8 mouse cellular contexts compared by ENCODE assay signal in genomic region chr8:30840064-30840463, GRCm38 (mm10).
DNase-seq lines count a peak whose midpoint lies in the region; ATAC-seq and TF ChIP-seq lines count a peak whose summit lies in the region.

No protein-coding gene starts in this region.

- no peak overlapping the region for H3K9ac ChIP-seq in limb, embryonic 12.5 days (replicated peaks)
- H3K9ac ChIP-seq in neural tube, embryonic 13.5 days, result no peak overlapping the region

- no peak for TF ChIP-seq POLR2A in thymus, adult 2 months (IDR thresholded peaks at IDR 0.05; ENCODE audit: control insufficient read depth, extremely low read depth, insufficient read depth, low read length, poor library complexity)
- no peak for TF ChIP-seq POLR2A in cortical plate, adult 2 months (IDR thresholded peaks at IDR 0.05; ENCODE audit: extremely low read depth, insufficient read depth, low read length)

- H3K4me2 ChIP-seq in limb, embryonic 12.5 days, result no peak overlapping the region
- H3K4me2 ChIP-seq in neural tube, embryonic 13.5 days, result no peak overlapping the region

- no peaks in the 10 kb centered on the region for H3K4me1 ChIP-seq in thymus, adult 2 months (replicated peaks; ENCODE audit: control insufficient read depth, insufficient read depth, low read length)
- no peaks in the 10 kb centered on the region for H3K4me1 ChIP-seq in cortical plate, adult 2 months (ENCODE audit: control insufficient read depth, insufficient read depth, low read length)
- no peaks in the 10 kb centered on the region for H3K4me1 ChIP-seq in limb, embryonic 12.5 days (replicated peaks)
- no peaks in the 10 kb centered on the region for H3K4me1 ChIP-seq in neural tube, embryonic 13.5 days (replicated peaks)

- H3K36me3 ChIP-seq in thymus, adult 2 months (ENCODE audit: control insufficient read depth, insufficient read depth, low read length), result no peaks in the 10 kb centered on the region
- H3K36me3 ChIP-seq in limb, embryonic 12.5 days, result no peaks in the 10 kb centered on the region
- no peaks in the 10 kb centered on the region for H3K36me3 ChIP-seq in neural tube, embryonic 13.5 days

- H3K27me3 ChIP-seq in thymus, adult 2 months (ENCODE audit: control insufficient read depth, insufficient read depth, low read length), result no peaks in the 10 kb centered on the region
- no peaks in the 10 kb centered on the region for H3K27me3 ChIP-seq in limb, embryonic 12.5 days
- H3K27me3 ChIP-seq in neural tube, embryonic 13.5 days, result no peaks in the 10 kb centered on the region

- peak; percentile 56 for ATAC-seq in limb, embryonic 12.5 days (ENCODE audit: insufficient number of reproducible peaks, insufficient read depth, low FRiP score, low TSS enrichment, low read depth)
- peak; percentile 81 for ATAC-seq in neural tube, embryonic 13.5 days (ENCODE audit: low read depth)

- TF ChIP-seq CTCF in thymus, adult 2 months (IDR thresholded peaks at IDR 0.05; ENCODE audit: borderline replicate concordance, control insufficient read depth, extremely low read depth, insufficient read depth, low read length, poor library complexity), result no peak
- TF ChIP-seq CTCF in cortical plate, adult 2 months (IDR thresholded peaks at IDR 0.05; ENCODE audit: extremely low read depth, insufficient read depth, low read length), result peak; percentile 76

- WGBS in thymus, adult 2 months, result 32% methylated on average over 8 of the region's 8 CpGs
- 32% methylated on average over 8 of the region's 8 CpGs for WGBS in limb, embryonic 12.5 days
- WGBS in neural tube, embryonic 13.5 days, result 31% methylated on average over 8 of the region's 8 CpGs

- DNase-seq in thymus, adult 2 months, result peak; percentile 18
- no peak for DNase-seq in thymus, adult 18-20 months
- peak; percentile 90 for DNase-seq in gastrocnemius, postnatal 10 days
- DNase-seq in kidney, adult 8-10 months, result peak; percentile 28 to 67
- peak; percentile 8 to 13 for DNase-seq in thymus, postnatal 36 days

- no peaks in the 10 kb centered on the region for H3K9me3 ChIP-seq in limb, embryonic 12.5 days
- no peaks in the 10 kb centered on the region for H3K9me3 ChIP-seq in neural tube, embryonic 13.5 days

- H3K4me3 ChIP-seq in thymus, adult 2 months (ENCODE audit: control insufficient read depth, insufficient read depth, low read length), result no peak overlapping the region
- H3K4me3 ChIP-seq in cortical plate, adult 2 months (ENCODE audit: insufficient read depth, low read length), result no peak overlapping the region
- H3K4me3 ChIP-seq in limb, embryonic 12.5 days (replicated peaks), result no peak overlapping the region
- no peak overlapping the region for H3K4me3 ChIP-seq in neural tube, embryonic 13.5 days

- H3K27ac ChIP-seq in thymus, adult 2 months (ENCODE audit: control insufficient read depth, insufficient read depth, low read length), result no peak overlapping the region
- no peak overlapping the region for H3K27ac ChIP-seq in cortical plate, adult 2 months (ENCODE audit: insufficient read depth, low read length)
- H3K27ac ChIP-seq in limb, embryonic 12.5 days, result no peak overlapping the region
- no peak overlapping the region for H3K27ac ChIP-seq in neural tube, embryonic 13.5 days (replicated peaks)

Comparison
In these comparisons a context has a peak if more than half of its experiments do, and no peak if none do; other contexts are left out.
1. DNase-seq: peak in thymus, adult 2 months (single experiment), gastrocnemius, postnatal 10 days (single experiment), kidney, adult 8-10 months (2 of 2) and thymus, postnatal 36 days (2 of 2); none in thymus, adult 18-20 months (0 of 2).